Mouse (Mus musculus) embryonic facial prominence, embryonic 15.5 days (tissue): ENCODE results near the gene Kifc1. TPM values are rescaled to one million over a fixed set of nuclear protein-coding genes. Genes with fewer than 3 reads are reported as not detected.

Experiments
- ATAC-seq: fragments of 200-750 bp; cut with Nextera tagmentation; 2 replicates; pipeline ENCODE4 v1.8.0; 2017; ENCODE audit warnings: low read depth, moderate TSS enrichment; ENCODE audit not compliant: insufficient number of reproducible peaks, low FRiP score, low TSS enrichment
- H3K27ac ChIP-seq: fragments of 300-500 bp; sonication (generic); replicated peaks from 2 replicates; pipeline ENCODE4 v1.5.1; 2015; ENCODE audit warnings: mild to moderate bottlenecking, inconsistent platforms
- H3K27me3 ChIP-seq: fragments of 300-500 bp; sonication (generic); 2 replicates; pipeline ENCODE4 v1.6.1; 2015; ENCODE audit warnings: inconsistent platforms
- H3K36me3 ChIP-seq: fragments of 300-500 bp; sonication (generic); 2 replicates; pipeline ENCODE4 v1.6.1; 2015; ENCODE audit warnings: mild to moderate bottlenecking, inconsistent platforms
- H3K4me1 ChIP-seq: fragments of 300-500 bp; sonication (generic); 2 replicates; pipeline ENCODE4 v1.6.1; 2015; ENCODE audit warnings: inconsistent platforms
- H3K4me2 ChIP-seq: fragments of 300-500 bp; sonication (generic); replicated peaks from 2 replicates; pipeline ENCODE4 v1.6.1; 2015; ENCODE audit warnings: mild to moderate bottlenecking, inconsistent platforms
- H3K4me3 ChIP-seq: fragments of 300-500 bp; sonication (generic); replicated peaks from 2 replicates; pipeline ENCODE4 v1.5.1; 2015; ENCODE audit warnings: mild to moderate bottlenecking, inconsistent platforms
- H3K9ac ChIP-seq: fragments of 300-500 bp; sonication (generic); 2 replicates; pipeline ENCODE4 v1.6.1; 2015; ENCODE audit warnings: inconsistent platforms
- H3K9me3 ChIP-seq: fragments of 300-500 bp; sonication (generic); replicated peaks from 2 replicates; pipeline ENCODE4 v1.6.1; 2016; ENCODE audit warnings: inconsistent platforms
- WGBS: fragments of 180-500 bp; shearing (Covaris S2); methylation state at CpG from one replicate; pipeline ENCODE4 v1.1.7; 2015; 5-methylcytosine and 5-hydroxymethylcytosine counted together
- polyA plus RNA-seq: library from polyadenylated mRNA; unstranded; fragments of >200 nt; fragmentation: Nextera tagmentation; extraction: Ambion mirVana; gene quantifications from 2 replicates; pipeline ENCODE4 v1.2.1, GENCODE M21; 2015

The Kifc1 gene
- 6.7 and 6.8 TPM in 2 replicates for polyA plus RNA-seq

DNA sequence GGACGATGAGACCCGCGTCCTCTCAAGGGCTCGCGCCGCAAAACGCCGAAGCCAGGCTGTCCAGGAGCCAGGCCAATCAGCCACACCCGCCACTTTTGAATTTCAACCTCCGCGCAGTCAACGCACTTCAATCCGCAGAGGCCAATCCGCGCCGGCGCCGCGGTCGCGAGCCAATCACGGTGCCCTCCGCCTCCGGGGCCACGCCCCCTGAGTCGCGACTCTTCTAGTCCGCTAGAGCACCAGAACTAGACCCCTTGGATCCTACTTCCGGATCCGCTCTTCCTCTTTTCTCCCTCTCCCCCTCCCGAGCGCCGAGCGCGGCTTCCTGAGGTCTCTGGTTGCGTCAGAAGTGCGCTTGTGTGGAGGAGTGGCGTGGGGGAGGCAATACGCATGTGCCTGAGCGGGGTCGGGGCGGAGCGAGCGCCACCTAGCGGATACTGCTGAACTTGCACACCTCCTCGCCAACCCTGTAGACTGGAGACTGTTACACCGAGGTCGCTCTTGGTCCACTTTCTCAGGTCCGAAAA is at the start of gene Kifc1:
Gene Kifc1, minus strand, starts transcription at position 129 of the 527 bp plus-strand sequence.
- H3K4me3 ChIP-seq = peak within 1 kb of the TSS; percentile 66
- H3K36me3 ChIP-seq = no peaks in the 10 kb centered on the region
- H3K27me3 ChIP-seq = no peaks in the 10 kb centered on the region
- no peak within 1 kb of the TSS; the same call in 1 of the 2 replicates for H3K27ac ChIP-seq
- under 1% methylated on average over 49 of the region's 49 CpGs for WGBS
- peak; percentile 100 for ATAC-seq
- H3K9me3 ChIP-seq = no peaks in the 10 kb centered on the region
- H3K4me1 ChIP-seq = peaks cover 12% of the 10 kb centered on the region
- H3K9ac ChIP-seq = peak within 1 kb of the TSS; percentile 53
- peak within 1 kb of the TSS; percentile 73 for H3K4me2 ChIP-seq

DNA sequence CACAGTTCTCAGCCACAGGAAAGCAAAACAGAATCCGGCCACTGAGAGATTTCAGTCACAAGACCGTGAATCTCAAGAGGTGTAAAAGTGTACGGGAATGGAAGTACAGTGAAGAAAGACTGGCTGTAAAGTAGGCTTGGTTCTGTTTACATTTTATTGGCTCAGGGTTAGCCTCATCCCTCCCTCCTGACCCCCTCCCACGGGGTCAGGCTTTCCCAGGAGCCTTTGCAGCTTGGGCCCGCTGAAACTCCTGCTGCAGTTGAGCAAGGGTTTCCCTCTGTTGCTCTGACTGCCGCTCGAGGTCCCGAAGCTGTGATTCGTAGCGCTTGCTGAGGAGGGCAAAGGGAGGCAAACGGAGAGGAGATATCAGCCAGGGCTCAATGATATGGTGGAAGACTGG is 48.3 kb upstream of the Kifc1 start:
- no peak for ATAC-seq
- 82% methylated on average over 11 of the region's 11 CpGs for WGBS
- Histone ChIP-seq H3K9ac (no peak overlapping the region), H3K27ac (no peak overlapping the region), H3K9me3 (no peaks in the 10 kb centered on the region), H3K4me3 (no peak overlapping the region), H3K4me2 (no peak overlapping the region), H3K36me3 (peaks cover 51% of the 10 kb centered on the region), H3K27me3 (no peaks in the 10 kb centered on the region), H3K4me1 (peaks cover 23% of the 10 kb centered on the region)

DNA sequence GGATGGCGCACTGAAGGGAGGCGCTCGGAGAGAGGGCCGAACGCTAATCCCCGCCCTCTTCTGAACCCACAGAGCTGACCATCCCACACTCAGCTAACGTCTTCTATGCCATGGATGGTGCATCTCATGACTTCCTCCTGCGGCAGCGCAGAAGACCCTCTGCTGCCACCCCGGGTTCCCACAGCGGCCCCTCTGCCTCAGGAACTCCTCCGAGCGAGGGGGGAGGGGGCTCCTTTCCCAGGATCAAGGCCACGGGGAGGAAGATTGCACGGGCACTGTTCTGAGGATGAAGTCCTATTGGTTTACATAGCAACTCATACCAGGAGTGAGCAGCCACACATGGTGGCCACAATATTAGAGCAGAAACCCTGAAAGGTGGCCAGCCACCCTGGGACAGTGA is 46.5 kb upstream of the Kifc1 start:
- H3K4me1 ChIP-seq = peaks cover 24% of the 10 kb centered on the region
- ATAC-seq = no peak
- H3K4me2 ChIP-seq = no peak overlapping the region
- no peak overlapping the region for H3K4me3 ChIP-seq
- H3K27me3 ChIP-seq = no peaks in the 10 kb centered on the region
- no peak overlapping the region for H3K27ac ChIP-seq
- WGBS = 79% methylated on average over 15 of the region's 15 CpGs
- H3K9me3 ChIP-seq = no peaks in the 10 kb centered on the region
- no peak overlapping the region for H3K9ac ChIP-seq
- peaks cover 58% of the 10 kb centered on the region for H3K36me3 ChIP-seq

DNA sequence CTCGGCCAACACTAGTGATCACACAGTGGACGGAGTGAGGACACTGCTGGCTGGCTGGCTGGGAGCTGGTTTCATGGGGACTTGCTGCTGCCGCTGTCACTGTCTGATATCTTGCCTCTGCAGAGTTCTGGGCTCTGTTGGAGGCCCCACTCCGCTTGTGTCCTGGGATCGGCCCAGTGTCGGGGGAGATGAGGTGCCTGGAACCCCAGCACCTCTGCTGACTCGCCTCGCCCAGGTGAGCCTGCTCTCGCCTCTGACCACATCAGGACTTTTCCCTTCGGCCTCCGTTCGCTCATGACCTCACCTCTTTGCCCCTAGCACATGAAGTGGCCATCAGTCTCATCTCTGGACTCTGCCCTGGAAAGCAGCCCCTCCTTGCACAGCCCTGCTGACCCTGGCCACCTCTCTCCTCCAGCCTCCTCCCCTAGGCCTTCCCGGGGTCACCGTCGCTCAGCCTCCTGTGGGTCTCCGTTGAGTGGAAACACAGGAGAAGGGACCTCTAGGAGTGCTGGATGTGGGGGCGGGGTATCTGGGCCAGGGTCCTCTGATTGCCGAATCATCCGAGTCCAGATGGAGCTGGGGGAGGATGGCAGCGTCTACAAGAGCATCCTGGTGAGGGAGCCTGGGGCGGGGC is 45.1 kb upstream of the Kifc1 start:
- Histone ChIP-seq H3K36me3 (peaks cover 58% of the 10 kb centered on the region), H3K27ac (no peak overlapping the region), H3K4me2 (no peak overlapping the region), H3K9ac (no peak overlapping the region), H3K4me1 (peaks cover 28% of the 10 kb centered on the region), H3K9me3 (no peaks in the 10 kb centered on the region), H3K27me3 (no peaks in the 10 kb centered on the region), H3K4me3 (no peak overlapping the region)
- 83% methylated on average over 21 of the region's 21 CpGs for WGBS
- no peak for ATAC-seq

- H3K36me3 ChIP-seq = peaks cover 51% of the 10 kb centered on the region
- peaks cover 27% of the 10 kb centered on the region for H3K4me1 ChIP-seq
- WGBS = 81% methylated on average over 15 of the region's 15 CpGs
- no peak for ATAC-seq
- no peaks in the 10 kb centered on the region for H3K9me3 ChIP-seq
- no peak overlapping the region for H3K4me3 ChIP-seq
- no peak overlapping the region for H3K4me2 ChIP-seq
- H3K27ac ChIP-seq = no peak overlapping the region
- H3K9ac ChIP-seq = no peak overlapping the region
- no peaks in the 10 kb centered on the region for H3K27me3 ChIP-seq
Measured at GRCm38 (mm10) chr17:33932970-33933369, 42.5 kb upstream of the Kifc1 start.

DNA sequence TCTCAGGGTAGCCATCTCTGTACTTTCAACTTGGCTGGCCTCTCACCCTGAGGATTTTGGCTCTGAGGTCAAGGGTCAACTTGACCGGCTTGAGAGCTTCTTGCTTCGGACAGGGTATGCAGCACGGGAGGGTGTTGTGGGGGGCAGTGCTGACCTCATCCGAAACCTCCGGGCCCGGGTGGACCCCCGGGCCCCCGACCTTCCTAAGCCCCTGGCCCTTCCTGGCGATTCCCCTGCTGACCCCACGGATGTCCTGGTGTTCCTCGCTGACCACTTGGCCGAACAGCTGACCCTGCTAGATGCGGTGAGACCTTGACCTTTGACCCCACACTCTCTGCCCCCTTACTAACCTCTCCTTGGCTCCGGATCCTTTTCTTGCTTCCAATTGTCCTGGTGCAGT is 42.0 kb upstream of the Kifc1 start:
- no peak overlapping the region for H3K4me3 ChIP-seq
- WGBS = 72% methylated on average over 14 of the region's 14 CpGs
- no peak for ATAC-seq
- H3K4me2 ChIP-seq = no peak overlapping the region
- H3K4me1 ChIP-seq = peaks cover 30% of the 10 kb centered on the region
- H3K27ac ChIP-seq = no peak overlapping the region
- H3K9ac ChIP-seq = no peak overlapping the region
- no peaks in the 10 kb centered on the region for H3K9me3 ChIP-seq
- no peaks in the 10 kb centered on the region for H3K27me3 ChIP-seq
- peaks cover 53% of the 10 kb centered on the region for H3K36me3 ChIP-seq

GRCm38 (mm10) chr17:33931947-33932346 is 41.5 kb upstream of the Kifc1 start:
- no peak for ATAC-seq
- H3K4me3 ChIP-seq = peak overlapping the region; percentile 78; the same call in 1 of the 2 replicates
- no peaks in the 10 kb centered on the region for H3K9me3 ChIP-seq
- peak overlapping the region; percentile 98; the same call in 1 of the 2 replicates for H3K4me2 ChIP-seq
- no peak overlapping the region for H3K27ac ChIP-seq
- no peak overlapping the region for H3K9ac ChIP-seq
- WGBS = 89% methylated on average over 11 of the region's 11 CpGs
- peaks cover 30% of the 10 kb centered on the region for H3K4me1 ChIP-seq
- H3K27me3 ChIP-seq = no peaks in the 10 kb centered on the region
- peaks cover 50% of the 10 kb centered on the region for H3K36me3 ChIP-seq

- Histone ChIP-seq H3K27ac (peak overlapping the region; percentile 96), H3K4me1 (peaks cover 30% of the 10 kb centered on the region), H3K36me3 (peaks cover 45% of the 10 kb centered on the region), H3K27me3 (no peaks in the 10 kb centered on the region), H3K4me3 (peak overlapping the region; percentile 78), H3K9me3 (no peaks in the 10 kb centered on the region), H3K4me2 (peak overlapping the region; percentile 98), H3K9ac (peak overlapping the region; percentile 67)
- WGBS = 28% methylated on average over 18 of the region's 18 CpGs
- no peak for ATAC-seq
Measured at GRCm38 (mm10) chr17:33931159-33931866, 40.9 kb upstream of the Kifc1 start.

DNA sequence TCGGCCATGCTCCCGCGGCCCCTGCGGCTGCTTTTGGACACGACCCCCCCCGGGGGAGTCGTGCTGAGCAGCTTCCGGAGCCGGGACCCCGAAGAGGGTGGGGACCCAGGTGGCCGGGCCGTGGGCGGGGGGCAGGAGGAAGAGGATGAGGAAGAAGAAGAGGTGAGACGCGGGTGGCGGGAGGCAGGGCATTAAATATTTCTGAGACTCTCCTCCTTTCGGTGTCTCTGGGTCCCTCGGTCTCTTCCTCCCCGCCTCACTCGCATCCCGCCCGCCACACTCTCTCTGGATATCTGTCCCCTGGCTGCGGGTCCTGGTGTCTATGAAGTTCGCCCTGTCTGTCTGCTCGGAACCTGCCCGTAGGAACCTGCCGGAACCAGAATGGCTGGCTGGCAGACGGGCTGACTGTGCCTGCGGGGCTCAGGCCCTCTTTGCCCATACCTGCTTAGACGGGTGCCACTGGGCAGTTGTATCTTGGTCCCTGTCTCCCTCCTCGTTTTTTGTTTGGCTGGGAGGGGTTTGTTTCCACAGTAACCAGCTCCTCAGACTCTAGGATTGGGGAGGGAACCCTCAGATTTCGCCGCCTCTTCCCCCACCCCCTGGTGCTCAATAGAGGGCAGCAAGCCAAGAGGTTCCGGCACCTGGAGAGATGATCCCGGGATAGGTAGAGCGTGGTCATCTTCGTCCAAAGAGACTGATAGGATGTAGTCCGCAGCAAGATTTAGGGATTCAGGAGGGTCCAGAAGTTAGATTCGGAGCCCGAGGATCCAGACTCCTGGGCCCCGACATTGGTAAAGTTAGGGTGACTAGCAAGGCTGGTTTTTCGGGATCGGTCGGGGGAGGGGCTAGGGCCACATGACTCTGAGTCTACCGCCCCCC is 40.1 kb upstream of the Kifc1 start:
- H3K36me3 ChIP-seq = peaks cover 39% of the 10 kb centered on the region
- peak; percentile 4; the same call in 1 of the 2 replicates for ATAC-seq
- WGBS = under 1% methylated on average over 45 of the region's 45 CpGs
- peak overlapping the region; percentile 67 for H3K9ac ChIP-seq
- peaks cover 30% of the 10 kb centered on the region for H3K4me1 ChIP-seq
- no peaks in the 10 kb centered on the region for H3K9me3 ChIP-seq
- H3K27me3 ChIP-seq = no peaks in the 10 kb centered on the region
- peak overlapping the region; percentile 98 for H3K4me2 ChIP-seq
- H3K4me3 ChIP-seq = peak overlapping the region; percentile 78
- H3K27ac ChIP-seq = peak overlapping the region; percentile 96

DNA sequence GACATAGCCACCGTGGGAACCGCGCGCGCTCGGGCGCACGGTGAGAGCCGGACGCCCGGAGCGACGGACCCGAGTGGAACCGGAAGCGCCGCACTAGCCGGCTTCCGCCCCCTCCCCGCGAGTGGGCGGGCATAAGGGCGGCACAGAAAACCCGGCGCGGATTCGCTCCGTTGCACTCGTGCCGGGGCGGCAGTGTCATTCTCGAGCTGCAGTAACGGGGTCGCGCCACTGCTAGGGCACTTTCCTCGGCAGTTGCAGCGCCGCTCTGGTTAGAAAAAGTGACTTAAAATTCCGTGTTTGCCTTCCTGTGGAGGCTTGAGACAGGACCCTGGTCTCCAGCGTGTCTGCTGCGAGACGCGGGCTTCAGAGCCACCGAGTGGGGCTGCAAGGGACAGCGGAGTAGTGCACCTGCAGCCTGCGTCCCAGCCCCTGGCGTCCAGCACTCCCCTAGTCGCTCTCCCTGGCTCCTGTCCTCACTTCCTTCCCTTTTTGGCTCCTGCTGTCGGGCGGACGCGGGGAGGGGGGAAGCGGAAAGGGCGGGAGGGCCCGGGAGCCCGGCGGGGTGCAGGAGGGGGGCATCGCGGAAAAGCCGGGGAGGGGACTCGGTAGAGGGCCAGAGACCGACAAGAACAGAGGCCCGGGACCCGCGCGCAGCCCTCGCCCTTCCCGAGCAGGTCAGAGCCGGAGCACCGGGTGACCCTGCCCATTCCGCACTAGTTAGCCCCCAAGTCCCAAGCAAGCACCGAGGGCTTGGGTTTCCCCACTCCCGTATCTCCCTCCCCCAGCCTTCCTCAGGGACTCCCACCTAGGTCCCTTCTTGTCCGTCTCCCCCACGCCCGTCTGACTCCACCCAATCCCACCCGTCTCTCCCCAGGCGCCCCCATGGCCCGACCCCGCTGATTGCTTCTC is 39.2 kb upstream of the Kifc1 start, which contains the start of gene Rgl2:
Gene Rgl2, plus strand, starts transcription at position 173 of the 909 bp plus-strand sequence.
- Histone ChIP-seq H3K9ac (peak within 1 kb of the TSS; percentile 67), H3K4me3 (peak within 1 kb of the TSS; percentile 78), H3K36me3 (peaks cover 30% of the 10 kb centered on the region), H3K4me1 (peaks cover 30% of the 10 kb centered on the region), H3K9me3 (no peaks in the 10 kb centered on the region), H3K4me2 (peak within 1 kb of the TSS; percentile 98), H3K27ac (peak within 1 kb of the TSS; percentile 96), H3K27me3 (no peaks in the 10 kb centered on the region)
- under 1% methylated on average over 79 of the region's 80 CpGs for WGBS
- ATAC-seq = peak; percentile 87
